Mouse (Mus musculus) liver, adult 2 months (tissue): ENCODE measurements at regions not wholly inside any gene's neighbourhood (a gene's known extent, or its start where the extent isn't known, plus 50 kb on each side); places are given as distances from the start of the nearest gene placed in this dataset.

ENCODE experiments used
- CTCF ChIP-seq: fragments of 200-500 bp; IDR thresholded peaks from 2 replicates; pipeline ENCODE4 v1.5.1; 2011; ENCODE audit warnings: low read depth, low read length, control low read depth
- POLR2A ChIP-seq: fragments of 200-500 bp; IDR thresholded peaks from 2 replicates; pipeline ENCODE4 v1.6.1; 2011; ENCODE audit warnings: low read length, control low read depth; ENCODE audit not compliant: insufficient read depth; ENCODE audit errors: extremely low read depth

DNA sequence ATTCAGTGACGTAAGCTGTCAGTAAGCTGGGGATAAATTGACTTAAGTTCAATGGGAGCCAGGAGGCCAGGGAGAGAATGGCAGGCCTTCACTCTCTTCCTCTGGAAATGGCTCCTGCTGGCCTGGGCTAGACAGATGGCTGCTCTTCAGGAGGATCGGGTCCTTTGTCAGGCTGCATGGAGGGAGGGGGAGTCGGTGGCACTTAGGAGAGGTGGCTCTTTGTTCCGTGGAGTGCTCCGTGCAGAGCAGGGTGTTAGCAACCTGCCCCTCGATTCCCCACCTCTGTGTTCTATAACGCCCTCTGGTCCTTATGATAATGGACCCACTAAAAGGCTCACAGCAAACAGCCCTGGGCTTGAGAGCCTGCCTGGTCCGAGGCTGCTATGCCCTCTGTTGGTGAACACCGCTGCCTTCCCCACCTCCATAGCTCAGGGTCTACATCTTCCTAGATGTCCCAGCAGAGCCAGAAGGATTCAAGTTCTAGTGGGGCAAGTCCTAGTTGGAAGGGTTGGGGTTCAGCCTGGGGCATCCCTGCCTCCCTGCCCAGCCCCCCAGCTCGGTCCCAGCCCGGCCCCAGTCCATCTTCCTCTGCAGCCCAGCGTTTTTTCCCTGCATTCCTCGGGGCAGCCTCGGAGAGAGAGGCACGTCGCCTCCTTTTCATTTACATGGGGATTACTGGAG, 232.1 kb upstream of the 4930535I16Rik start:
- TF ChIP-seq CTCF (0 out of 2 replicates have a peak, but pooled peaks have one; percentile 10), POLR2A (no peak)
